13 mouse cellular contexts compared by ENCODE assay signal in genomic region chr17:5987271-5988056, GRCm38 (mm10). TPM values are rescaled to one million over a fixed set of nuclear protein-coding genes. Genes with fewer than 3 reads are reported as not detected.
A peak's percentile ranks its signal among the peaks of the same experiment; 100 is the strongest.
DNase-seq lines count a peak whose midpoint lies in the region; ATAC-seq and TF ChIP-seq lines count a peak whose summit lies in the region.
"Had no signal": no experiment of that assay in that cellular context is flagged by ENCODE, and none has a peak within 500 bp of the region (broad histone marks: within the 10 kb centered on the region; RNA-seq: fewer than 3 reads in every experiment).

No protein-coding gene starts in this region.

- TF ChIP-seq EP300 in liver, postnatal 0 days (IDR thresholded peaks at IDR 0.05; ENCODE audit: low read depth), result no peak

- ATAC-seq in neural tube, embryonic 12.5 days (ENCODE audit: low FRiP score, low read depth), result 0 out of 2 replicates have a peak, but pooled peaks have one; percentile 25
- no peak for ATAC-seq in liver, postnatal 0 days

- H3K4me3 ChIP-seq in heart, embryonic 10.5 days, result no peak overlapping the region
- H3K4me3 ChIP-seq in left cerebral cortex, adult 2 months, result no peak overlapping the region
- H3K4me3 ChIP-seq in neural tube, embryonic 12.5 days, result no peak overlapping the region
- H3K4me3 ChIP-seq in liver, postnatal 0 days (ENCODE audit: low read depth, low read length), result no peak overlapping the region
- H3K4me3 ChIP-seq: forebrain, embryonic 12.5 days had no signal

- no peaks in the 10 kb centered on the region for H3K36me3 ChIP-seq in heart, embryonic 10.5 days
- no peaks in the 10 kb centered on the region for H3K36me3 ChIP-seq in neural tube, embryonic 12.5 days
- no peaks in the 10 kb centered on the region for H3K36me3 ChIP-seq in liver, postnatal 0 days (replicated peaks; ENCODE audit: insufficient read depth, low read length)
- H3K36me3 ChIP-seq: forebrain, embryonic 12.5 days had no signal

- H3K4me2 ChIP-seq in neural tube, embryonic 12.5 days (replicated peaks), result peak overlapping the region; percentile 20; the same call in 1 of the 2 replicates
- H3K4me2 ChIP-seq in liver, postnatal 0 days (ENCODE audit: low read depth, low read length), result no peak overlapping the region
- H3K4me2 ChIP-seq: forebrain, embryonic 12.5 days had no signal

- no peaks in the 10 kb centered on the region for H3K9me3 ChIP-seq in heart, embryonic 10.5 days
- no peaks in the 10 kb centered on the region for H3K9me3 ChIP-seq in neural tube, embryonic 12.5 days
- H3K9me3 ChIP-seq in liver, postnatal 0 days (ENCODE audit: low read length), result no peaks in the 10 kb centered on the region; the same call in 1 of the 2 replicates
- H3K9me3 ChIP-seq: forebrain, embryonic 12.5 days had no signal

- peaks cover 3% of the 10 kb centered on the region; the same call in 1 of the 2 replicates for H3K27me3 ChIP-seq in heart, embryonic 10.5 days (ENCODE audit: insufficient read depth, poor library complexity, severe bottlenecking)
- H3K27me3 ChIP-seq in neural tube, embryonic 12.5 days (replicated peaks), result no peaks in the 10 kb centered on the region
- no peaks in the 10 kb centered on the region for H3K27me3 ChIP-seq in liver, postnatal 0 days (ENCODE audit: insufficient read depth, low read length)
- H3K27me3 ChIP-seq: forebrain, embryonic 12.5 days had no signal

- peaks cover 46% of the 10 kb centered on the region for H3K4me1 ChIP-seq in heart, embryonic 10.5 days
- peaks cover 15% of the 10 kb centered on the region for H3K4me1 ChIP-seq in neural tube, embryonic 12.5 days
- no peaks in the 10 kb centered on the region for H3K4me1 ChIP-seq in liver, postnatal 0 days (ENCODE audit: insufficient read depth)

- WGBS in heart, embryonic 10.5 days, result 48% methylated on average over 11 of the region's 11 CpGs
- 44% methylated on average over 11 of the region's 11 CpGs for WGBS in neural tube, embryonic 12.5 days
- WGBS in liver, postnatal 0 days (ENCODE audit: insufficient replicate concordance), result 55% methylated on average over 11 of the region's 11 CpGs

- intact Hi-C loops in left cerebral cortex, adult 2 months (cut with DNase I), result no loop called here

- no peak overlapping the region for H3K9ac ChIP-seq in neural tube, embryonic 12.5 days
- no peak overlapping the region for H3K9ac ChIP-seq in liver, postnatal 0 days (replicated peaks)
- H3K9ac ChIP-seq: forebrain, embryonic 12.5 days had no signal

- no peak for TF ChIP-seq CTCF in left cerebral cortex, adult 2 months (IDR thresholded peaks at IDR 0.05)
- TF ChIP-seq CTCF in liver, postnatal 0 days (IDR thresholded peaks at IDR 0.05; ENCODE audit: low read depth), result no peak

- DNase-seq in heart, embryonic 10.5 days (ENCODE audit: low spot score), result no peak
- no peak for DNase-seq in heart, adult 8-10 months (ENCODE audit: low spot score)
- DNase-seq in left cerebral cortex, adult 2 months (ENCODE audit: extremely low spot score in 1 of 2, low spot score in 2 of 2), result no peak
- DNase-seq in left cerebral cortex, adult 8-10 months (ENCODE audit: low spot score in 2 of 2), result no peak
- peak; percentile 52 for DNase-seq in Muller cell, postnatal 12 days (ENCODE audit: inconsistent ontology term)
- no peak for DNase-seq in liver, postnatal 0 days
- DNase-seq in adrenal gland, postnatal 36 days, result no peak
- DNase-seq: B cell, adult 2 months; cerebellum, postnatal 10 days; spleen, adult 18-20 months; thymus, postnatal 14 days had no signal

- H3K27ac ChIP-seq in heart, embryonic 10.5 days, result peak overlapping the region; percentile 47
- peak overlapping the region; percentile 32; the same call in 1 of the 2 replicates for H3K27ac ChIP-seq in left cerebral cortex, adult 2 months
- no peak overlapping the region for H3K27ac ChIP-seq in neural tube, embryonic 12.5 days
- H3K27ac ChIP-seq in liver, postnatal 0 days (ENCODE audit: low read depth), result no peak overlapping the region
- H3K27ac ChIP-seq: forebrain, embryonic 12.5 days had no signal

RNA-seq across cellular contexts. Expression of gene Synj2, which starts 46.4 kb away (rescaled TPM):
- 3.4 and 3.8 TPM in 2 replicates for polyA plus RNA-seq in heart, embryonic 10.5 days (2016; fragmentation: Nextera tagmentation; extraction: Ambion mirVana)
- total RNA-seq in heart, adult 8-10 months (2022), result 10 to 100 TPM; 59.2 to 67.8 (median 64.1) TPM
- 100 to 1,000 TPM; 130 to 132 TPM for total RNA-seq in left cerebral cortex, adult 2 months (2021)
- 10 to 100 TPM; 71.7 to 93.5 (median 80.3) TPM for total RNA-seq in left cerebral cortex, adult 8-10 months (2022)
- 1.8 and 2.9 TPM in 2 replicates for polyA plus RNA-seq in neural tube, embryonic 12.5 days (2016; fragmentation: Nextera tagmentation; extraction: Ambion mirVana)
- polyA plus RNA-seq in liver, postnatal 0 days (2015; fragmentation: Nextera tagmentation; extraction: Ambion mirVana), result 0.62 TPM in 2 replicates
- 10 to 100 TPM; 10.2 to 20.7 TPM for total RNA-seq in adrenal gland, postnatal 36 days (2021)

Comparison
In these comparisons a context has a peak if more than half of its experiments do, and no peak if none do; other contexts are left out.
1. H3K27ac ChIP-seq: peak in heart, embryonic 10.5 days (single experiment) and left cerebral cortex, adult 2 months (single experiment); none in neural tube, embryonic 12.5 days (single experiment) and liver, postnatal 0 days (single experiment).